Mouse (Mus musculus) CH12.LX (cell line): ENCODE measurements around the gene Begain. TPM values are rescaled to one million over a fixed set of nuclear protein-coding genes. Genes with fewer than 3 reads are reported as not detected.

Source experiments
- DNase-seq: peaks from one replicate; pipeline ENCODE4 v3.0.0-alpha.2; 2013; ENCODE audit errors: extremely low read depth
- H3K27ac ChIP-seq: 2 replicates; pipeline ENCODE4 v1.5.1; 2012; ENCODE audit warnings: low read depth, mild to moderate bottlenecking, control low read depth, moderate library complexity; ENCODE audit not compliant: insufficient read depth
- H3K27me3 ChIP-seq: replicated peaks from 2 replicates; pipeline ENCODE3; 2012; ENCODE audit warnings: inconsistent platforms
- H3K36me3 ChIP-seq, 2 experiments: replicated peaks in 1 of 2; 2 replicates each; pipeline versions ENCODE3 to v1.6.1; 2012; ENCODE audit warnings: inconsistent platforms in 1 of 2, low read length in 1 of 2, mild to moderate bottlenecking in 1 of 2, mixed read lengths in 1 of 2, moderate library complexity in 1 of 2; ENCODE audit not compliant: control insufficient read depth in 1 of 2, insufficient read depth in 1 of 2
- H3K4me1 ChIP-seq, 2 experiments: 2 replicates each; pipeline ENCODE4 v1.6.1; 2012; ENCODE audit warnings: inconsistent platforms in 1 of 2, moderate library complexity in 1 of 2; ENCODE audit not compliant: insufficient read depth in 2 of 2, control insufficient read depth in 1 of 2
- H3K4me2 ChIP-seq: 2 replicates; pipeline ENCODE4 v1.6.1; 2012; ENCODE audit warnings: low read depth, mild to moderate bottlenecking, control low read depth; ENCODE audit not compliant: poor library complexity, insufficient read depth, severe bottlenecking
- H3K4me3 ChIP-seq, 3 experiments: fragments of 150-350 bp in 1 of 3; sonication (generic) in 1 of 3; replicated peaks in 1 of 3; 2 replicates each; pipeline versions ENCODE3 to v1.5.1; 2011 to 2012; ENCODE audit warnings: low read depth in 2 of 3, low read length in 2 of 3, mild to moderate bottlenecking in 2 of 3, moderate library complexity in 2 of 3, control low read depth in 1 of 3, improper control_type of control experiment in 1 of 3, inconsistent platforms in 1 of 3, mixed read lengths in 1 of 3; ENCODE audit not compliant: poor library complexity in 1 of 3
- H3K79me2 ChIP-seq: replicated peaks from 2 replicates; pipeline ENCODE4 v1.6.1; 2012; ENCODE audit warnings: mild to moderate bottlenecking, moderate library complexity; ENCODE audit not compliant: control insufficient read depth, poor library complexity, insufficient read depth, severe bottlenecking; ENCODE audit errors: extremely low read depth
- H3K9ac ChIP-seq: 2 replicates; pipeline ENCODE4 v1.6.1; 2012; ENCODE audit warnings: low read depth, mild to moderate bottlenecking, control low read depth, moderate library complexity; ENCODE audit not compliant: insufficient read depth
- H3K9me3 ChIP-seq: replicated peaks from 2 replicates; pipeline ENCODE3; 2012; ENCODE audit warnings: low read length, inconsistent platforms, mixed read lengths
- CHD1 ChIP-seq: IDR thresholded peaks from 2 replicates; pipeline ENCODE4 v1.6.1; 2012; ENCODE audit warnings: low read depth, low read length, improper control_type of control experiment, inconsistent platforms
- CHD2 ChIP-seq: IDR thresholded peaks from 2 replicates; pipeline ENCODE4 v1.6.1; 2011; ENCODE audit warnings: low read length, improper control_type of control experiment
- E2F4 ChIP-seq: IDR thresholded peaks from 2 replicates; pipeline ENCODE4 v1.6.1; 2011; ENCODE audit warnings: low read depth, low read length, improper control_type of control experiment; ENCODE audit not compliant: insufficient replicate concordance
- ELF1 ChIP-seq: IDR thresholded peaks from 2 replicates; pipeline ENCODE4 v1.6.1; 2014; ENCODE audit warnings: low read depth, mild to moderate bottlenecking, inconsistent platforms, low read length, improper control_type of control experiment
- EP300 ChIP-seq: IDR thresholded peaks from 2 replicates; pipeline ENCODE4 v1.6.1; 2011; ENCODE audit warnings: low read length, improper control_type of control experiment
- ETS1 ChIP-seq: conservative IDR thresholded peaks from 2 replicates; pipeline ENCODE4 v1.6.1; 2012; ENCODE audit warnings: low read depth, mild to moderate bottlenecking, inconsistent platforms, low read length, improper control_type of control experiment, moderate library complexity
- GABPA ChIP-seq: IDR thresholded peaks from 2 replicates; pipeline ENCODE4 v1.6.1; 2012; ENCODE audit warnings: low read depth, low read length, improper control_type of control experiment, inconsistent platforms; ENCODE audit not compliant: insufficient replicate concordance
- IRF4 ChIP-seq: IDR thresholded peaks from 2 replicates; pipeline ENCODE4 v1.6.1; 2014; ENCODE audit warnings: low read depth, mild to moderate bottlenecking, inconsistent platforms, low read length, improper control_type of control experiment
- JUN ChIP-seq: IDR thresholded peaks from 2 replicates; pipeline ENCODE4 v1.6.1; 2011; ENCODE audit warnings: low read depth, mild to moderate bottlenecking, low read length, improper control_type of control experiment, moderate library complexity; ENCODE audit not compliant: insufficient read depth
- JUND ChIP-seq: conservative IDR thresholded peaks from 2 replicates; pipeline ENCODE4 v1.6.1; 2011; ENCODE audit warnings: low read depth, low read length, improper control_type of control experiment
- MAFK ChIP-seq: IDR thresholded peaks from 2 replicates; pipeline ENCODE4 v1.6.1; 2011; ENCODE audit warnings: low read length, improper control_type of control experiment; ENCODE audit not compliant: insufficient replicate concordance
- MAZ ChIP-seq: IDR thresholded peaks from 2 replicates; pipeline ENCODE4 v1.6.1; 2012; ENCODE audit warnings: low read depth, mild to moderate bottlenecking, inconsistent platforms, low read length, improper control_type of control experiment, moderate library complexity
- MEF2A ChIP-seq: IDR thresholded peaks from 2 replicates; pipeline ENCODE4 v1.6.1; 2014; ENCODE audit warnings: low read depth, mild to moderate bottlenecking, inconsistent platforms, low read length, improper control_type of control experiment, borderline replicate concordance
- MXI1 ChIP-seq: IDR thresholded peaks from 2 replicates; pipeline ENCODE4 v1.6.1; 2011; ENCODE audit warnings: mild to moderate bottlenecking, low read depth, low read length, improper control_type of control experiment
- POLR2A ChIP-seq: IDR thresholded peaks from 2 replicates; pipeline ENCODE4 v1.6.1; 2011; ENCODE audit warnings: low read depth, mild to moderate bottlenecking, improper control_type of control experiment, low read length
- POLR2AphosphoS2 ChIP-seq: IDR thresholded peaks from 2 replicates; pipeline ENCODE4 v1.6.1; 2011; ENCODE audit warnings: low read depth, low read length, improper control_type of control experiment
- RCOR1 ChIP-seq: conservative IDR thresholded peaks from 2 replicates; pipeline ENCODE4 v1.6.1; 2012; ENCODE audit warnings: low read depth, mild to moderate bottlenecking, inconsistent platforms, low read length, improper control_type of control experiment
- SIN3A ChIP-seq: IDR thresholded peaks from 2 replicates; pipeline ENCODE4 v1.6.1; 2012; ENCODE audit warnings: low read length, improper control_type of control experiment, inconsistent platforms
- TCF12 ChIP-seq: IDR thresholded peaks from 2 replicates; pipeline ENCODE4 v1.6.1; 2014; ENCODE audit warnings: low read depth, mild to moderate bottlenecking, inconsistent platforms, low read length, improper control_type of control experiment
- UBTF ChIP-seq: IDR thresholded peaks from 2 replicates; pipeline ENCODE4 v1.6.1; 2012; ENCODE audit warnings: low read depth, mild to moderate bottlenecking, inconsistent platforms, low read length, improper control_type of control experiment, moderate library complexity
- USF1 ChIP-seq: IDR thresholded peaks from 2 replicates; pipeline ENCODE4 v1.6.1; 2014; ENCODE audit warnings: low read depth, mild to moderate bottlenecking, inconsistent platforms, low read length, improper control_type of control experiment
- USF2 ChIP-seq: conservative IDR thresholded peaks from 2 replicates; pipeline ENCODE4 v1.6.1; 2011; ENCODE audit warnings: low read depth, low read length, improper control_type of control experiment
- dilution Hi-C: fragments of 300-500 bp; cut with MboI; formaldehyde crosslinking; loops from 2 replicates; pipeline ENCODE4 v1.14.3; 2020; ENCODE audit warnings: low sequenced_read_pairs; ENCODE audit not compliant: extremely low pct_unique_long_range_greater_than_20kb, extremely low pct_ligation_motif_present
- in situ Hi-C: fragments of 300-500 bp; cut with MboI; formaldehyde crosslinking; loops from 3 replicates; pipeline ENCODE4 v1.14.3; 2019; ENCODE audit warnings: low sequenced_read_pairs, low pct_ligation_motif_present, low pct_unique_long_range_greater_than_20kb, mixed read lengths
- polyA plus RNA-seq: library from polyadenylated mRNA; unstranded; fragments of >175 nt; gene quantifications from 2 replicates; pipeline ENCODE4 v1.2.1, GENCODE M21; 2012; ENCODE audit warnings: low read depth; ENCODE audit not compliant: insufficient read length
- total RNA-seq, 2 experiments: library from RNA; depleted of rRNA; stranded (reverse); fragments of 300-350 nt in 1 of 2; fragments of >200 nt in 1 of 2; gene quantifications; 2 replicates each; pipeline ENCODE4 v1.2.3; 2012 to 2014

Begain gene
- total and polyA plus RNA-seq, 3 experiments = 0.08 to 0.89 TPM; not detected in 1

DNA sequence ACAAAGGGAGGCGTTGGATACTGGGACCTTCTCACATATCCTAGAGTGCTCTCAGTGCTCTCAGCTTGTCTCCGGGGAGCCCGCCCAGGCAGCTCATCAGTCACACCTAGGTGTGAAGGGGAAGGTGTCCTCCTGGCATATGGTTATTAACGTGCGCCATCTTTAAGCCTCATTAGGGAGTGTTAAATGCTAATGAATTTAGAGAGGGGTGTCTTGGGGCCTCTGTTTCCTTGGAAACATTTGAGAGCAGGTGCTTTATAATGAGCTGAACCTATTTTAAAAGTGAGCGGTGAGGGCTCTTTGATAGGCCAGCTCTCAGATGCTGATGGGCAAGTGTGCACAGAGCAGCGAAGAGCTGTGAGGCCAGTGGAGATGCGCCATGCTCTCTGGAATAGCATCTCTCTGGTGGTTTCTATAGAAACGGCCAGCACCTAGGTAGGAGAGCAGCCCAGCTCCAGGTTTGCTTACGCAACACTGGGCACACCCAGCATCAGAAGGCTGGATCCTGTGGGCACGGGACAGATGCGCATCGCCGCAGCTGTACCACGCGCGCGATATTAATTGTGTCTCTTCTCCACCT is 57.9 kb downstream of the Begain start:
- H3K79me2 ChIP-seq = no peaks in the 10 kb centered on the region
- H3K27me3 ChIP-seq = no peaks in the 10 kb centered on the region
- no peak overlapping the region for H3K9ac ChIP-seq
- H3K27ac ChIP-seq = no peak overlapping the region
- dilution Hi-C loops (no loop called here), in situ Hi-C loops (no loop called here)
- DNase-seq = no peak
- TF ChIP-seq EP300 (no peak), IRF4 (no peak), UBTF (no peak), RCOR1 (no peak), USF1 (no peak), ETS1 (no peak), JUND (no peak), USF2 (no peak), MAZ (no peak), POLR2AphosphoS2 (no peak), SIN3A (no peak)
- H3K36me3 ChIP-seq = peaks cover 0 to 19% of the 10 kb centered on the region in 2 experiments
- H3K4me2 ChIP-seq = no peak overlapping the region
- H3K9me3 ChIP-seq = no peaks in the 10 kb centered on the region
- H3K4me1 ChIP-seq = no peaks in the 10 kb centered on the region
- no peak overlapping the region for H3K4me3 ChIP-seq

DNA sequence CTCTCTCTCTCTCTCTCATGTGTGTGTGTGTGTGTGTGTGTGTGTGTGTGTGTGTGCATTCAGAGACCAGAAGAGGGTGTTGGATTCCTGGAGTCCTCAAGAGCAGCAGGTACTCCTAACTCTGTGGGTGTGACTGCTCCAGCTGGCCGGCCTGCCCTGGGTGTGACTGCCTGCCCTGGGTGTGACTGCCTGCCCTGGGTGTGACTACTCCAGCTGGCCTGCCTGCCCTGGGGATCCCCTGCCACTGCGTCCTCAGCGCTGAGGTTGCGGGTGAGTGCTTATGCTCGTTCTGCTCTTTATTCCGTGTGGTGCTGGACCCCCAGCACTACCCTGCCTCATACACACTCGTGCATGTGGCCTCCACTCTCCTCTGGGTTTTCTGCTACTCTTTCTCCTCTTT is 65.0 kb downstream of the Begain start:
- in situ Hi-C loops = no loop called here
- DNase-seq = no peak
- Histone ChIP-seq H3K79me2 (no peaks in the 10 kb centered on the region), H3K27ac (no peak overlapping the region), H3K4me2 (no peak overlapping the region), H3K27me3 (no peaks in the 10 kb centered on the region), H3K4me3 (no peak overlapping the region), H3K36me3 (peaks cover 0 to 19% of the 10 kb centered on the region in 2 experiments), H3K9ac (no peak overlapping the region), H3K9me3 (no peaks in the 10 kb centered on the region), H3K4me1 (peaks cover 0 to 13% of the 10 kb centered on the region in 2 experiments; a peak in 1 of 4 replicates)
- dilution Hi-C loops = no loop called here
- TF ChIP-seq CHD1 (no peak), MXI1 (no peak), MAFK (no peak), JUN (no peak), TCF12 (no peak), POLR2A (no peak), UBTF (no peak), RCOR1 (no peak), E2F4 (no peak), GABPA (no peak), CHD2 (no peak), ELF1 (no peak), MEF2A (no peak)
